Mouse (Mus musculus) thymus, postnatal 36 days (tissue): Measurements from ENCODE around the gene Tppp2.

Experiments
- DNase-seq, 2 experiments: peaks; one replicate each; pipeline ENCODE4 v3.0.0; 2022; ENCODE audit warnings: mixed read lengths in 2 of 2

The Tppp2 gene

DNA sequence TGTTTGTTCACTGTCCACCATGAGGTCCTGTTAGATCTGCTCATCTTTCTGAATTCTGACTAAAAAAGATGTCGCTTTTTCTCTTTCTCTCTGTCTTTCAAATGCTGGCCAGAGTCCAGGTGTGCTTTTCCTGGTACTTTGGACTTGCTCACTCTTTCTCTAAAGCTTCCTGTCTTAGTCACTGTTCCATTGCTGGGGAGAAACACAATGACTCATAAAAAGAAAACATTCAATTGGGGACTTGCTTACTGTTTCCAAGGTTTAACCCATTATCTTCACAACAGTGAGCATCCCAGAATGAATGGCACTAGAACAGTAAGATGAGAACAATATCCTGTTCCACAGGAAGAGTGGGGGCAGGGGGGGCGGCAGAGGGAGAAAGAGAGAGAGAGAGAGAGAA lies 42.1 kb downstream of the Tppp2 start:
- no peak for DNase-seq

- no peak for DNase-seq
These were observed 49.2 kb downstream of the Tppp2 start for GRCm38 (mm10) chr14:51967400-51967799.
